Mouse (Mus musculus) liver (tissue): ENCODE data around the gene H2afx.
"Not testable (repeated sequence)": the region's sequence is repeated elsewhere in the genome, so short reads cannot be mapped to it uniquely, and the experiment has no call there.

Experiments used
- DNase-seq: peaks from one replicate; pipeline ENCODE4 v3.0.0-alpha.2; 2020; ENCODE audit warnings: mixed read lengths

Gene H2afx

DNA sequence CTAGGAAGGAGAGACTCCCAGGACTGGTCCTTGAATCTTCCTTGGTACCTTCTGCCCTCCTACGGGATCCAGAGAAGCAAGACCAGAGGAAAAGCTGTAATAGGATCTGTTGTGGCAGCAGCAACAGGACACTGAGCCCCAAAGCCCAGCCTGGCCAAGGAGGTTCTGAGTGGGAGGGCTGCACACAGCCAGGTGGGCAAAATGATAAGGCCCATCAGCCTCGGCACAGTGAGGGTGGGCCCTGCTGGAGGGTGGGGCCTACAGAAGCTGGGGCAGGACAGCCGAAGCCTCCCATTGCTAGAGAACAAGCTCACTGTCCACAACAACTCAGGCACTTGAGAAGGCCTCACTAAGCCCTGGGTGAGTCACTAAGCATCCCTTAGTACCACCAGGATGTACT, 7.7 kb downstream of the H2afx start:
- DNase-seq = peak; percentile 96

DNA sequence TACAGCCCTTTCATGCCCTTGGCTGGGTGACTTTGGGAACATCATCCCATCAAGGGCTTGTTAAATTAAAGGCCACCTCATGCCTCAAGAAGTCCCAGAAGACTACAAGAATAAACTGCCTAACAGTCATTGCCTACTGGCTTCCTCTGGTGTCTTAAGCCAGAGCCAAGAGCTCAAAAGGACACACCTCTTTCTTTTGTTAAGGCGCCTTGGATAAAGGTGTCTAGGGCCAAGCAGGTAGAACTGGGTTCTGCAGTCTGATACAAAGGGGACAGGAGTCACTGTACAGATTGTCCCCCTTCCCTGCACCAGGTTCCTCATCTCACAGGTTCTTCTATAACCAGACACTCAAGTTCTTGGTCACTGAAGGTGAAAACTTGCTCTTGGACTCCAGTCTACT, 8.1 kb downstream of the H2afx start:
- DNase-seq = no peak

- peak; percentile 91 for DNase-seq
Observed at GRCm38 (mm10) chr9:44343290-44343689, 8.8 kb downstream of the H2afx start.

DNA sequence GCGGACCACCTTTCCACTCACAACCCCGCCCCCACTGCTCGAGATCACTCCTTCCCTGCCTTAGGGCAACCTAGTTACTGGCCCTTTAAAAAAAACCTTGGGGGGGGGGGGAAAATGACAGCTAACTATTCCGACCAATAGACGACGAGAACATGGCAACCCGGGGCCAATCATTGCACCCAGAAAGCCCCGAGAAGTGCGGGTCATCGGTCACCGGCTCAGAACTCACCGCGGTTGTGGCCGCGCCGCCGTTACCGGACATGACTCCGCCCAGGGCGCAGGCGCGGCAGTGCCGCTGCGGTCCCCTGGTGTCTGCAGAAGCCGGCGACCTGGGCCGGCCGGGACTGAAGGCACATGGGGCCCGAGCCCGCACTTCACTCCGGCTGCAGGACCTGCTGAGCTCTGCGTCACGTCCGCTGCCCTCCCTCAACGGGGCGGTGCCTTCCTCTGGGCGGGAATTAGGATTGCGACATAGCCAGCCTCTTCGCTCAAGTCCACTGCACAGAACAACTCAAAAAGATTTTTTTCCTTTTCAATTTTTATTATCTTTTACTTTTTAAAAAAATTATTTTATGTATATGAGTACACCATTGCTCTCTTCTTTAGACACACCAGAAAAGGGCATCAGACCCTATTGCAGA, 9.4 kb downstream of the H2afx start, which contains the start of gene Hmbs:
Hmbs (minus strand) TSS at position 448 of the 641 bp plus-strand sequence.
- peak; percentile 94 for DNase-seq

DNA sequence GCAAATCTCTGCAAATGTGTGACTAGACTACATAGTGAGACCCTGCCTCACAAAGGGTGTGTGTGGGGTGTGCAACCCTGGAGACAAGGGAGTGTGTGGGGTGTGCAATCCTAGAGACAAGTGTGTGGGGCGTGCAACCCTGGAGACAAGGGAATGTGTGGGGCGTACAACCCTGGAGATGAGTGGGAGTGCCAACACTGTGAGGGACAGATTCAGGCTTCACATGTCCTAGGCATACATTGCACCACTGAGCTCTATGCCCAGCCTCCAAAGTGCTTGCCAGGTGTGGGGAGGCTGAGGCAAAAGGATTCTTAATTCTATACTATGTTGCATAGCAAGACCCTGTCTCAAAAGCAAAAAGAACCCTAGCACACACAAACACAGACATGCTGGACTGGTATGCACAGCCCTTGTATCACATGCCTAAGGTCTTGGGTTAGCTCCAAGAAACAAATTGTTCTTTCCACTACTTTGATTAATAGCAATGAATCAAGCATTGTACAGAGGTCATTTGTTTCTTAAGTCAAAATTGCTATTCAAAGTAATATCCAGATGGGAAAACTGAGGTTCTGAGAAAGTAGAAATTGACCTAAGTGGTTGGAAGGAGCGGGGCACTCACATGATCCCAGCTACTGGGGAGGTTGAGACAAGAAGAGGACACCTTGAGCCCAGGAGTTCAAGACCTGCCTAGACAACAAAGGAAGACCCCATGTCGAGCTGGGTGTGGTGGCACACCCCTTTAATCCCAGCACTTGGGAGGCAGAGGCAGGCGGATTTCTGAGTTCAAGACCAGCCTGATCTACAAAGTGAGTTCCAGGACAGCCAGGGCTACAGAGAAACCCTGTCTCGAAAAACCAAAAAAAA, 11.3 kb downstream of the H2afx start:
- no peak for DNase-seq

DNA sequence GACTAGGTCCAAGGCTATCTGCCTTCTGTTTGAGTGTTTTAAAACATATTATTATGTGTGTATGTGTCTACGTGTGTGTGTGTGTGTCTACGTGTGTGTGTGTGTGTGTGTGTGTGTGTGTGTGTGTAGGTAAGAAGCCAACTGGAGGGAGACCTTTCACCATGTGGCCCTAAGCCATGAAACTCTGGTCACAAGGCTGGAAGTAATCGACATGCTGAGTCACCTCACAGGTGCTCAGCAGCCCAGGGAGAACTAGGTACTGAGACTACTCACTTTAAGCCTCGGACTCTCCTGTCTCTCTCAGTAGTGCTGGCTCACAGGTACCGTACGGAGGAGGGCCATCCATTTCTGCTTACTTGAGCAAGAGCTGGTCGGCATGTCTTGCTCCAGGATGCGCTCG, 12.7 kb downstream of the H2afx start:
- no peak for DNase-seq

DNA sequence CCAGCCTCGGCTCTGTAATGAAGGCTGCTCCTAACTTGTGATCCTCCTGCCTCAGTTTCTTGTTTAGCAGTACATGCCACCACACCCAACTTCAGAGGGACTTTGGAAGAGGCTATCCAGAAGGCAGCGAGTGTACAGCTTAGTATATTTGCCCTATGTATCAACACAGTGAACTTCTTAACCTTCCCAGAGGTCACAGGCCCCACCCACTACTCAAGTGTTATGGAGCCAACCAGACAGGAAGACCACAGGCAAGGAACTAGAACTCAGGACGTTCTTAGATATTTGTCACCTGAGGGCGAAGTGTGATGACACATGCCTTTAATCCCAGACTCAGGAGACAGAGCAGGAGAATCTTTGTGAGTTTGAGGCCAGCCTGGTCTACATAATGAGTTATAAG, 13.1 kb downstream of the H2afx start:
- DNase-seq = no peak

DNA sequence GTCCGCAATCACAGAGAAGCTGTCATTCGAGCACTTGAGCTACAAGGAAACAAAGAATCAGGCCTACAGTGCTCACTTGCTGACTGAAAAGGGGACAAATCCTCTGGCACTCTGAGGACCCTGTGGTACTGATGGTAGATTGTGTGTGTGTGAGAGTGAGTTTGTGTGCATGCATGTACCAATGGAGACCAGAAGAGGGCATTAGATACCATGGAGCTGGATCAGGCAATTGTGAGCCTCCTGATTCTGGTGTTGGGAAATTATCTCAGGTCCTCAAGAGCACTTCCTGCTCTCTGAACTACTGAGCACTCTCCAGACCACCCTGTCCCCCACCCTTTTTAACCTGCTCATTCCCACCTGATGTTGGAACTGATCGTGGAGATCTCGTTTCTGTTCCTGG, 14.1 kb downstream of the H2afx start:
- no peak for DNase-seq

DNA sequence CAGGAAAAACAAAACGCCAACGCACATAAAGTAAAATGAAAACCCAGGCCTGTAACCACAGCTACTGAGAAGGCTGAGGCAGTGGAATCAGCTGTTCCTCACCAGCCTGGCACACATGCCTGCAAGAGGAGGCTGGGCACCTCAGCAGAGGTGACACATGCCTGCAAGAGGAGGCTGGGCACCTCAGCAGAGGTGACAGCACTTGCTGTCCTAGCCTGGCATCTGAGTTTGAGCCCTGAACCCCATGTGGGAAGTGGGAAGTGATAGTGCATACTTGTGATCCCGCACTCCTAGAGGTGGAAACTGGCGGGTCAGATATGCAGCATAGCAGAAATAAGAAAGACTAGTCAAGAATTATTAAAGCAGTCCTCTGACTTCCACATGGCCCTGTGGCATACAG, 16.9 kb downstream of the H2afx start:
- no peak for DNase-seq

DNA sequence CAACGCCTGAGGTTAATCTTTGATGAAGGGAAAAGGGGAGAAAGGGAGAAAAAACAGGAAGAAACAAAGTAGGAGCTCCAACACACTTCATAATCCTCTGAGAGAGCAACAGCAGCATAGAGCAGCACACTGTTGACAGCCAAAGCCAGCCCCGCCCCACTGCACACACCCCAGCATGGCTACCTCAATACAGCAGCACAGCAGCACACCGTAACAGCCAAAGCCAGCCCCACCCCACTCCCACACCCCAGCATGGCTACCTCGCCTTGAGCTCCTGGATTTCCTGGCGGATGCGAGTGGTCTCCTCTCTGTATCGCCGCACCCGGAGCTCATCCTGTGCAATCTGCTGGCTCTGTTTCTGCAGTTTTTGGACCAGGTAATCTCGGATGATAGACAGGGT, 17.8 kb downstream of the H2afx start:
- no peak for DNase-seq

- DNase-seq = no peak
Observed at GRCm38 (mm10) chr9:44353142-44353541, 18.6 kb downstream of the H2afx start.

- DNase-seq = no peak
Observed at GRCm38 (mm10) chr9:44357207-44357606, 22.7 kb downstream of the H2afx start.

DNA sequence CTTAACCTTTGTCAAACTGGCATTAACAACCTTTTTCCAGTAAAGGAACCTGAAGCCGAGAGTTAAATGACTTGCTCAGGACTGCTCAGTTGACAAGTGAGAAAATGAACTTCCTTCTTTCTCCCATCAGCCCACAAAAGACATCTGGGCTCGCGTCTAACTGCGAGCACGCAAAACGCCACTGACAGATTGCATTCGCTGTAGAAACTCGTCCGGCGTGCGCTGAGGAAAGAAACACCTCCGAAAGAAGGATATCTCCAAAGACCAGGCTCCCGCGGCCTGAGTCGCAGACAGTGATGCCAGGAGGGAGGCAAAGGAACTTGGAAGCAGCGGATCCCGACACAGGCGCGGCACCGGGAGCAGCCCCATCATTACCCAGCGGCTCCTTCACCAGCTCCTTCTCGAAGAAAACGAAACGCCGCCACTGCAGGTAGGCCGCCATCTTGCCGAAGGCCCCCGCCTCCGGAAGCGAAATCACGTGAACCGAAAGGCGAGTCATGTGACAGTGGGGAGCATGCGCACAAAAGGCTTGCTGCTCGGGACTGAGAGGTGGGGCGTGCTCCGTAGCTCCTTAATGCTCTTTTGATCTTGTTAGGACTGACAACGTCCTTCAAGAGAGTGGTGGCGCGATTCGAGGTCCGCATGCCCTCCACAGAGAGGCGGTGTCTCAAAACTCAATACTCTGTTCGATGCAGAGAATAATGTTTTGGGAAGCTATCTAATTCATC, 26.9 kb downstream of the H2afx start, which contains the start of gene Vps11:
Vps11 (minus strand) TSS at position 481 of the 728 bp plus-strand sequence.
- peak; percentile 97 for DNase-seq

GRCm38 (mm10) chr9:44361931-44362330, 27.4 kb downstream of the H2afx start:
- not testable (repeated sequence) for DNase-seq

DNA sequence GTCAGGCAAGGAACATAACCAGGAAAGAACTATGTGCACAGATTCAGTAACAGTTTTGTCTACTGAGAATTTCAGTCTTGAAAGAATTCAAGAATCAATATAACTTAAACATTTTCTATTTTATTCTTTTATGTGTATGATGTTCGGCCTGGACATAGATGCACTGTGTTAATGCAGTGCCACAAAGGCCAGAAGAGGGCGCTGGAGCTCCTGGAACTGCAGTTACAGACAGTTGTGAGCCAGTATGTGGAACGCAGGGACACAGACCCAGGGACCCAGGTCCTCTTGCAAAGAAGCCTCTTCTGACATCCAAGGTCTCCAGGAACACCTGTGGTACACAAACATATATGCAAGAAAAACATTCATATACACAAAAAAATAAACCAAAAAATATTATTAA, 30.0 kb downstream of the H2afx start:
- peak; percentile 52 for DNase-seq

GRCm38 (mm10) chr9:44373386-44373785, 38.9 kb downstream of the H2afx start:
- DNase-seq = no peak

DNA sequence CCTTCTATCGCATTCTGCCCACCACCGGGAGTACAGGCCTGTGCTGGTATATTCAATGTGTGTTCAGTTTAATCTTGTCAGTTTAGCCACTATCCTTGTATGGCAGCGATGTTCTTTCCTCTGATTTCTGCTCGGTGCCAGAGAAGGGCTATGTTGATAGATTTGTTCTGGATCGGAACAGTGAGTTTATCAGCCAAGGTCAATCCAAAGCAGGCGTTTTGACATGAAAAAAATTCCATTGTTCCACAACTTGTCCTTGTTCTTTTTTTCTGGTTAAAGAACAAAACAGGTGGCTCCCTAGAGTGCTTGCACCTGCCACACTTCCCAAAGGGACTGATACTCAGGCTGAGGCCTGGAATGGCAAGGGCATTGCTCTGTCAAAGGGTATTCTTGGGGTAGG, 41.6 kb downstream of the H2afx start:
- no peak for DNase-seq

GRCm38 (mm10) chr9:44377335-44377734, 42.8 kb downstream of the H2afx start:
- DNase-seq = not testable (repeated sequence)

DNA sequence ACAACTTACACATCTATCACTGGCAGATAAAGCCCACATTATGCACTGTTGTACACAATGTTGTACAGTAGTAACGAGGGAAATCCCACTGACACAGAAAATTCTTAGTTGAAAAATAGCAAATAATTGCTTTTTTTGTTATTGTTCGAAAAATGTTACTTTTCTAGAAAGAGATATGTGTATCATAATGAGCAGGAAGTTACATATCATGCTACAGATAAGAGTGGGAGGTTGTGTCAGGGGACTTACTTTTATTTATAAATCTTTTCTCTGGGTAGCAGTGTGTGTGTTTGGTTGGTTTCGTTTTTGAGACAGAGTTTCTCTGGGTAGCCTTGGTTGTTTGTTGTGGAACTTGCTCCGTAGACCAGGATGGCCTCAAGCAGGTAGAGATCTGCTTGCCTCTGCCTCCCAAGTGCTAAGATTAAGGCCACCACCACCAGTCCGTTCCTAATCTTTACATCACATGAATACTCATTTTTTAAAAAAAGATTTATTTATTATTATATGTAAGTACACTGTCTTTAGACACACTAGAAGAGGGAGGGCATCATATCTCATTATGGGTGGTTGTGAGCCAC, 43.7 kb downstream of the H2afx start:
- DNase-seq = no peak

- DNase-seq = peak; percentile 100
Observed at GRCm38 (mm10) chr9:44379054-44379834, 44.8 kb downstream of the H2afx start, which contains the start of gene Hyou1. TSS of gene Hyou1 (plus strand) at chr9:44379490.

- DNase-seq = no peak
Observed at GRCm38 (mm10) chr9:44379862-44380261, 45.4 kb downstream of the H2afx start.

GRCm38 (mm10) chr9:44384596-44384995, 50.1 kb downstream of the H2afx start:
- no peak for DNase-seq
